Mouse (Mus musculus) embryonic fibroblast, embryonic 13.5 days (primary cell): ENCODE measurements around the gene 1810013L24Rik.

Experiments
- CTCF ChIP-seq: IDR thresholded peaks from 2 replicates; pipeline ENCODE4 v1.5.1; 2011; ENCODE audit warnings: mild to moderate bottlenecking, control low read depth, low read length, moderate library complexity, borderline replicate concordance; ENCODE audit not compliant: insufficient read depth
- POLR2A ChIP-seq: IDR thresholded peaks from 2 replicates; pipeline ENCODE4 v1.6.1; 2011; ENCODE audit warnings: low read depth, mild to moderate bottlenecking, control low read depth, low read length, moderate library complexity

DNA sequence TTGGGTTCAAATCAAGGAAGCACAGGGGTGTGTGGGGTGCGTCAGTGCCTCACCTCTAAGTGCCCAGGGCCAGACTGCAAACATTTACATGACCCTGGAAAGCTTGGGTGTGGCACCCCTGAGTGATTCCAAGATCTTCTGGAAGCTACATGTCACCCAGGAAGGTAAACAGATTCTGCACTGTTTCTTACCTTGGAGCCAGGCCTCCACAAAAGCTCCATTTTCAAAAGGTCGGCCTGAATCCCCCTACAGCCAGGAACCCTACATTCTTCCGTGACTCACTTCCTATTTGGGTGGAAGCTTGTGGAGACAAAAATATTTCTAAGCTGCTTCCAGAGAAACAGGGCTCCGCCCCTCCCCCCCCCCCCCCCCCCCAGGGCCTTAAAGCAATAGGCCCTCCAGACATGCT lies 34.3 kb downstream of the 1810013L24Rik start:
- TF ChIP-seq CTCF (no peak), POLR2A (no peak)
